Mouse (Mus musculus) lung, adult 2 months (tissue): ENCODE measurements at regions not wholly inside any gene's neighbourhood (a gene's known extent, or its start where the extent isn't known, plus 50 kb on each side); places are given as distances from the start of the nearest gene placed in this dataset.

Experiments
- CTCF ChIP-seq: fragments of 200-500 bp; IDR thresholded peaks from 2 replicates; pipeline ENCODE4 v1.5.1; 2011; ENCODE audit warnings: mild to moderate bottlenecking, low read length, control low read depth; ENCODE audit not compliant: insufficient read depth
- POLR2A ChIP-seq: fragments of 200-500 bp; IDR thresholded peaks from 2 replicates; pipeline ENCODE4 v1.6.1; 2011; ENCODE audit warnings: low read depth, mild to moderate bottlenecking, control low read depth, low read length, borderline replicate concordance; ENCODE audit errors: extremely low read depth

DNA sequence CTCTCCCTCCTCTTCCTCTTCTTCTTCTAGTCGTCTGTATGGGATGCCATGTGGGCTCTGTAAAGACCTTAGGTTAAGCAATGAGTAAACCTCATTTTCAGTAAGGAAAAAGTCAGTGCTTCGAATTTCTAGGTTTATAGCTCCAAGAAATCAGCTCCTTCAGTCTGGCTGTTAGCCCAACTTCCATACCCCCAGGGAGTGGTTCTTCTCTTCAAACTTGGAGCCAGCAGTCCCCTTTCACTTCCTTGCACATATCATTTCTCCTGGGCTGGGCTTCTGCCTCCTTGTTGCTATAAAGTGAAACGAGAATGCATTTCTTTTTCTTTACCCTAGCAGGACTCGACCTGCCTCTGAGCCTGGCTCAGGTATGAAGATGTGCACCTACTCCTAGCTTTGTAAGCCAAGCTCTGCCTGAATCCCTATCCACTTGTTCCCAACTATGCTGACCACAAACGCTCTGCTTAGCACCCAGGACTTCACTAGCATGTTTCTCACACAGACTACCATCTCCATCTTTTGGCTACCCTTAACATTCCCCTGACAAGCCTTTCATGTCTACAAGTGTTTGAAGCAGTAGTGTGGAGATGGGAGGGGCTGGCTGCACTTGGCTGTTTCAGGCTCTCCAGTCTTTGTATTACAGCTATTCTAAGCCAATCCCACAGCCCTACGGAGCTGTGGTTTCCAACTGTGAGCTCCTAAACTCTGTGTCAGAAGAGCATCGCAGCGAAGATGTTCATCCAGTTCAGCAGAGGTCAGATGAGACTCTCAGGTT is 243.8 kb upstream of the Tprg start:
- no peak for TF ChIP-seq CTCF
- TF ChIP-seq POLR2A: no peak
